Mouse (Mus musculus): ENCODE measurements around the gene Adgrb3.
A peak's percentile ranks its signal among the peaks of the same experiment; 100 is the strongest.

DNA sequence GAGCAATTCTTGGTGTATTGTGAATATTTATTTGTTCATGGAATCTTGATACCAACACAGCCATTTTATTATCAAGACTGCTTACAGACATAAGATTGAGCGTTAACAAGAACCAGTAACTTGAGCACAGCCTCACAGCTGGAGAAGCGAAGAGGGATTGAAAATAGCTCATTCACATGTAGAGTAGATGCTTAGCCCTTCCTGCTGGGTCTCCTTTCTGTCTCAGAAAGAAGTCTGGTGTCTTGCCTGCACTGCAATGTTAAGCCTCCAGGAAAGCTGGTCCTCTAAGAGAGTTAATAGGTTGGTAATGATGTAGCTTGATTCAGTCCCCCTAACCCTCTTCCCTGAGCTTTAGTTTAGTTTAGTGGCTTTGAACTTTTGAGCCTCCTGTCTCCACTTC lies 519.4 kb downstream of the Adgrb3 start:
- TF ChIP-seq CTCF (conservative IDR thresholded peaks at IDR 0.05; ENCODE audit: low read length) (no peak), NANOG (IDR thresholded peaks at IDR 0.05; ENCODE audit: borderline replicate concordance, low read length) (peak; percentile 43; the same call in 1 of the 2 replicates), POU5F1 (IDR thresholded peaks at IDR 0.05; ENCODE audit: borderline replicate concordance, low read length) (no peak)

Measured in E14TG2a.4 (cell line).